Comparison of ENCODE assay signal across 23 mouse cellular contexts in the genomic region with DNA sequence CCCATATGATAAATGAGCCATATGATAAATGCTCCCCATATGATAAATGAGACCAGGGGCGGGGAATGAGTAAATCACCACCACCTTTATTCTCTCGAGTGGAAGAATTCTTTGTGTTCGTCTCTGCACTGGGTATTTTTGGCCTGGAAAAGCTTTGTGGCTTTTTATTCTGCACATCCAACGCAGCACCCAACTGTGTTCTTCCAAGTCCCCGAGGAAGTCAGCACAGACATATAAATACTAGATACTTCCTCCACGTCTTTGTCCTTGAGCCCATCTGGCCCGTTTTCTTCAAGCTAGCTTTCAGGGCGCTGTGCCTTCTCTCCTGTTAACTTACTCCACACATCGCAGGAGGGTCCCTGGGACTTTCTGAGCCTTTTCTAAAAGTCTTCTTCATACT. TPM values are rescaled to one million over a fixed set of nuclear protein-coding genes. Genes with fewer than 3 reads are reported as not detected.
DNase-seq lines count a peak whose midpoint lies in the region; ATAC-seq and TF ChIP-seq lines count a peak whose summit lies in the region.
"Had no signal": no experiment of that assay in that cellular context is flagged by ENCODE, and none has a peak within 500 bp of the region (broad histone marks: within the 10 kb centered on the region; RNA-seq: fewer than 3 reads in every experiment).

No protein-coding gene starts in this region.

- DNase-seq in intestine, embryonic 14.5 days (ENCODE audit: low spot score) = no peak
- peak; percentile 84 for DNase-seq in right cerebral cortex, adult 18-20 months
- no peak for DNase-seq in right cerebral cortex, postnatal 4 days
- no peak for DNase-seq in urinary bladder, postnatal 25 days (ENCODE audit: low spot score)
- DNase-seq: adrenal gland, adult 2 months; B cell, adult 2 months; cerebellum, adult 18-20 months; cerebellum, postnatal 36 days; kidney, adult 11 months; kidney, postnatal 36 days; liver; thymus, adult 2 months; thymus, postnatal 4 days had no signal

- H3K27ac ChIP-seq in intestine, embryonic 14.5 days (ENCODE audit: low read depth) = peak overlapping the region; percentile 87
- no peak overlapping the region for H3K27ac ChIP-seq in intestine, postnatal 0 days (ENCODE audit: low read depth, low read length)
- peak overlapping the region; percentile 78 for H3K27ac ChIP-seq in intestine, embryonic 15.5 days
- H3K27ac ChIP-seq in olfactory bulb, adult 2 months (ENCODE audit: insufficient read depth, low read depth, low read length) = peak overlapping the region; percentile 59
- H3K27ac ChIP-seq: hindbrain, embryonic 15.5 days; kidney, embryonic 15.5 days; liver, embryonic 15.5 days had no signal

- no peak overlapping the region for H3K4me2 ChIP-seq in intestine, embryonic 14.5 days (ENCODE audit: low read length)
- H3K4me2 ChIP-seq in intestine, postnatal 0 days (replicated peaks; ENCODE audit: low read depth) = no peak overlapping the region
- peak overlapping the region; percentile 9; the same call in 1 of the 2 replicates for H3K4me2 ChIP-seq in intestine, embryonic 15.5 days (replicated peaks)
- H3K4me2 ChIP-seq: hindbrain, embryonic 15.5 days; kidney, embryonic 15.5 days; liver, embryonic 15.5 days; lung, embryonic 15.5 days; midbrain, embryonic 11.5 days; stomach, embryonic 15.5 days had no signal

- no peak for TF ChIP-seq POLR2A in olfactory bulb, adult 2 months (IDR thresholded peaks at IDR 0.05; ENCODE audit: insufficient read depth, low read depth, low read length)

- no peak for ATAC-seq in intestine, embryonic 14.5 days (replicated peaks; ENCODE audit: low FRiP score, low TSS enrichment, low read depth)
- no peak for ATAC-seq in intestine, postnatal 0 days
- no peak for ATAC-seq in intestine, embryonic 15.5 days
- ATAC-seq: forebrain, embryonic 14.5 days had no signal

- no peak overlapping the region for H3K4me3 ChIP-seq in intestine, embryonic 14.5 days (ENCODE audit: low read depth, low read length)
- no peak overlapping the region for H3K4me3 ChIP-seq in intestine, postnatal 0 days (ENCODE audit: low read depth, low read length)
- H3K4me3 ChIP-seq in intestine, embryonic 15.5 days (replicated peaks) = no peak overlapping the region
- H3K4me3 ChIP-seq in olfactory bulb, adult 2 months (ENCODE audit: insufficient read depth, low read depth, low read length) = no peak overlapping the region
- H3K4me3 ChIP-seq: hindbrain, embryonic 15.5 days; kidney, embryonic 15.5 days; liver, embryonic 15.5 days; lung, embryonic 15.5 days; stomach, embryonic 15.5 days had no signal

- 53% methylated on average over 9 of the region's 9 CpGs for WGBS in intestine, embryonic 14.5 days
- WGBS in intestine, postnatal 0 days = 57% methylated on average over 9 of the region's 9 CpGs
- WGBS in intestine, embryonic 15.5 days = 61% methylated on average over 9 of the region's 9 CpGs
- WGBS in olfactory bulb, adult 2 months = 28% methylated on average over 9 of the region's 9 CpGs

- H3K36me3 ChIP-seq in intestine, embryonic 14.5 days (ENCODE audit: control insufficient read depth, insufficient read depth, low read length) = peaks cover 7% of the 10 kb centered on the region; the same call in 1 of the 2 replicates
- H3K36me3 ChIP-seq in intestine, postnatal 0 days (ENCODE audit: control insufficient read depth, insufficient read depth) = peaks cover 7% of the 10 kb centered on the region; the same call in 1 of the 2 replicates
- H3K36me3 ChIP-seq in intestine, embryonic 15.5 days = no peaks in the 10 kb centered on the region
- H3K36me3 ChIP-seq: liver, embryonic 15.5 days; stomach, embryonic 15.5 days had no signal

- no peak for TF ChIP-seq CTCF in intestine, postnatal 0 days (IDR thresholded peaks at IDR 0.05; ENCODE audit: low read depth)
- no peak for TF ChIP-seq CTCF in olfactory bulb, adult 2 months (IDR thresholded peaks at IDR 0.05; ENCODE audit: insufficient read depth, low read depth, low read length)

- H3K9ac ChIP-seq in intestine, embryonic 14.5 days (ENCODE audit: low read length) = no peak overlapping the region
- H3K9ac ChIP-seq in intestine, postnatal 0 days (ENCODE audit: low read depth, low read length) = no peak overlapping the region
- no peak overlapping the region for H3K9ac ChIP-seq in intestine, embryonic 15.5 days
- H3K9ac ChIP-seq: hindbrain, embryonic 15.5 days; kidney, embryonic 15.5 days; liver, embryonic 15.5 days; lung, embryonic 15.5 days; stomach, embryonic 15.5 days had no signal

- no peaks in the 10 kb centered on the region for H3K9me3 ChIP-seq in intestine, embryonic 14.5 days (ENCODE audit: control insufficient read depth, low read length)
- no peaks in the 10 kb centered on the region for H3K9me3 ChIP-seq in intestine, postnatal 0 days (ENCODE audit: control insufficient read depth)
- no peaks in the 10 kb centered on the region for H3K9me3 ChIP-seq in intestine, embryonic 15.5 days
- H3K9me3 ChIP-seq: hindbrain, embryonic 15.5 days; kidney, embryonic 15.5 days; liver, embryonic 15.5 days; lung, embryonic 15.5 days; stomach, embryonic 15.5 days had no signal

- no peaks in the 10 kb centered on the region for H3K27me3 ChIP-seq in intestine, embryonic 14.5 days (replicated peaks; ENCODE audit: control insufficient read depth, insufficient read depth, low read length)
- peaks cover 6% of the 10 kb centered on the region; the same call in 1 of the 2 replicates for H3K27me3 ChIP-seq in intestine, postnatal 0 days (replicated peaks; ENCODE audit: control insufficient read depth, insufficient read depth, low read length)
- H3K27me3 ChIP-seq in intestine, embryonic 15.5 days (replicated peaks) = no peaks in the 10 kb centered on the region
- H3K27me3 ChIP-seq: hindbrain, embryonic 15.5 days; lung, embryonic 15.5 days; stomach, embryonic 15.5 days had no signal

- peaks cover 42% of the 10 kb centered on the region for H3K4me1 ChIP-seq in intestine, embryonic 14.5 days (replicated peaks; ENCODE audit: control insufficient read depth, insufficient read depth, low read length)
- H3K4me1 ChIP-seq in intestine, postnatal 0 days (replicated peaks; ENCODE audit: control insufficient read depth, insufficient read depth, low read length) = no peaks in the 10 kb centered on the region
- peaks cover 40% of the 10 kb centered on the region for H3K4me1 ChIP-seq in intestine, embryonic 15.5 days (replicated peaks)
- peaks cover 50% of the 10 kb centered on the region for H3K4me1 ChIP-seq in olfactory bulb, adult 2 months (ENCODE audit: control insufficient read depth, insufficient read depth, low read length)

RNA-seq across cellular contexts. Expression of a gene that starts 4.9 kb away (rescaled TPM):
- polyA plus RNA-seq in intestine, embryonic 14.5 days (2014; fragmentation: Nextera tagmentation; extraction: Ambion mirVana) = 1.0 and 1.2 TPM in 2 replicates
- 0.44 TPM in 2 replicates for polyA plus RNA-seq in intestine, postnatal 0 days (2015; fragmentation: Nextera tagmentation; extraction: Ambion mirVana)
- polyA plus RNA-seq in intestine, embryonic 15.5 days (2015; fragmentation: Nextera tagmentation; extraction: Ambion mirVana) = 0.62 and 0.74 TPM in 2 replicates
- not detected in 2 replicates for polyA plus RNA-seq in olfactory bulb, adult 2 months (2012; ENCODE audit: insufficient read depth, insufficient read length, low replicate concordance, missing spikeins)
